Mouse (Mus musculus): Measurements from ENCODE around the gene 1700003E16Rik. TPM values are rescaled to one million over a fixed set of nuclear protein-coding genes. Genes with fewer than 3 reads are reported as not detected.

The 1700003E16Rik gene
- total and polyA plus RNA-seq, 3 experiments: 0.15 to 0.50 TPM; not detected in 1

GRCm38 (mm10) chr6:83134951-83135513 is 21.2 kb upstream of the 1700003E16Rik start, which contains the start of gene Rtkn:
Gene Rtkn, plus strand, starts transcription at chr6:83135463.
- Histone ChIP-seq H3K79me2 (ENCODE audit: control insufficient read depth, insufficient read depth, low read length, poor library complexity) (peaks cover 6% of the 10 kb centered on the region; the same call in 1 of the 2 replicates), H3K4me3 (ENCODE audit: control insufficient read depth in 1 of 2, insufficient read depth in 1 of 2, low read depth in 2 of 2, low read length in 2 of 2) (no peak within 1 kb of the TSS), H3K9me3 (replicated peaks; ENCODE audit: insufficient read depth, low read length) (no peaks in the 10 kb centered on the region), H3K27ac (ENCODE audit: control insufficient read depth, low read depth, low read length) (no peak within 1 kb of the TSS), H3K27me3 (ENCODE audit: control insufficient read depth in 1 of 2, insufficient read depth in 2 of 2, low read length in 2 of 2) (no peaks in the 10 kb centered on the region), H3K4me1 (ENCODE audit: control insufficient read depth in 1 of 2, insufficient read depth in 2 of 2, low read length in 2 of 2) (peaks cover 0 to 18% of the 10 kb centered on the region in 2 experiments; a peak in 3 of 4 replicates), H3K9ac (ENCODE audit: control insufficient read depth, low read depth, low read length, poor library complexity, severe bottlenecking) (no peak within 1 kb of the TSS), H3K36me3 (ENCODE audit: control insufficient read depth in 1 of 2, insufficient read depth in 2 of 2, low read length in 2 of 2) (no peaks in the 10 kb centered on the region; a peak in 1 of 4 replicates)
- no peak for DNase-seq (ENCODE audit: low read depth, low spot score)
- TF ChIP-seq JUND (IDR thresholded peaks at IDR 0.05; ENCODE audit: low read depth, low read length): no peak
- no peak for TF ChIP-seq USF1 (IDR thresholded peaks at IDR 0.05; ENCODE audit: low read depth, low read length)
- TF ChIP-seq ELF1 (IDR thresholded peaks at IDR 0.05; ENCODE audit: low read depth, low read length): no peak
- no peak for TF ChIP-seq ZNF384 (IDR thresholded peaks at IDR 0.05; ENCODE audit: low read depth, low read length)
- TF ChIP-seq E2F4 (IDR thresholded peaks at IDR 0.05; ENCODE audit: borderline replicate concordance, low read depth, low read length): no peak
- TF ChIP-seq BHLHE40 (IDR thresholded peaks at IDR 0.05; ENCODE audit: borderline replicate concordance, low read depth, low read length): no peak
- no peak for TF ChIP-seq MAZ (IDR thresholded peaks at IDR 0.05; ENCODE audit: low read depth, low read length)
- TF ChIP-seq ETS1 (IDR thresholded peaks at IDR 0.05; ENCODE audit: low read depth, low read length): no peak
- TF ChIP-seq MAX (IDR thresholded peaks at IDR 0.05; ENCODE audit: low read length): no peak
- no peak for TF ChIP-seq ZC3H11A (IDR thresholded peaks at IDR 0.05; ENCODE audit: low read depth, low read length)
- TF ChIP-seq MYC (IDR thresholded peaks at IDR 0.05; ENCODE audit: low read depth, low read length): no peak
- no peak for TF ChIP-seq POLR2AphosphoS2 (IDR thresholded peaks at IDR 0.05; ENCODE audit: low read length)

GRCm38 (mm10) chr6:83135571-83136161 is 20.5 kb upstream of the 1700003E16Rik start:
- TF ChIP-seq GABPA (IDR thresholded peaks at IDR 0.05; ENCODE audit: low read depth, low read length) (no peak), HCFC1 (IDR thresholded peaks at IDR 0.05; ENCODE audit: low read depth, low read length) (no peak), SMC3 (IDR thresholded peaks at IDR 0.05; ENCODE audit: low read depth, low read length) (no peak)
- Histone ChIP-seq H3K9me3 (replicated peaks; ENCODE audit: insufficient read depth, low read length) (no peaks in the 10 kb centered on the region), H3K4me3 (ENCODE audit: control insufficient read depth in 1 of 2, insufficient read depth in 1 of 2, low read depth in 2 of 2, low read length in 2 of 2) (no peak overlapping the region), H3K4me1 (ENCODE audit: control insufficient read depth in 1 of 2, insufficient read depth in 2 of 2, low read length in 2 of 2) (peaks cover 0 to 18% of the 10 kb centered on the region in 2 experiments; a peak in 3 of 4 replicates), H3K79me2 (ENCODE audit: control insufficient read depth, insufficient read depth, low read length, poor library complexity) (peaks cover 6% of the 10 kb centered on the region; the same call in 1 of the 2 replicates), H3K27me3 (ENCODE audit: control insufficient read depth in 1 of 2, insufficient read depth in 2 of 2, low read length in 2 of 2) (no peaks in the 10 kb centered on the region), H3K9ac (ENCODE audit: control insufficient read depth, low read depth, low read length, poor library complexity, severe bottlenecking) (no peak overlapping the region), H3K36me3 (ENCODE audit: control insufficient read depth in 1 of 2, insufficient read depth in 2 of 2, low read length in 2 of 2) (no peaks in the 10 kb centered on the region; a peak in 1 of 4 replicates), H3K27ac (ENCODE audit: control insufficient read depth, low read depth, low read length) (no peak overlapping the region)
- no peak for DNase-seq (ENCODE audit: low read depth, low spot score)
